Mouse (Mus musculus) left cerebral cortex, adult 18-20 months (tissue): ENCODE results near the gene Dok7. TPM values are rescaled to one million over a fixed set of nuclear protein-coding genes. Genes with fewer than 3 reads are reported as not detected.

Source experiments
- DNase-seq, 2 experiments: peaks; one replicate each; pipeline ENCODE4 v3.0.0; 2021 to 2022; ENCODE audit warnings: low spot score in 2 of 2, mixed read lengths in 1 of 2
- total RNA-seq, 2 experiments: library from RNA; stranded (reverse); gene quantifications; 2 replicates each; pipeline ENCODE4 v1.2.3; 2021

Dok7 gene
- total RNA-seq, 2 experiments from 2014 or later, result 24.7 to 26.6 TPM

DNA sequence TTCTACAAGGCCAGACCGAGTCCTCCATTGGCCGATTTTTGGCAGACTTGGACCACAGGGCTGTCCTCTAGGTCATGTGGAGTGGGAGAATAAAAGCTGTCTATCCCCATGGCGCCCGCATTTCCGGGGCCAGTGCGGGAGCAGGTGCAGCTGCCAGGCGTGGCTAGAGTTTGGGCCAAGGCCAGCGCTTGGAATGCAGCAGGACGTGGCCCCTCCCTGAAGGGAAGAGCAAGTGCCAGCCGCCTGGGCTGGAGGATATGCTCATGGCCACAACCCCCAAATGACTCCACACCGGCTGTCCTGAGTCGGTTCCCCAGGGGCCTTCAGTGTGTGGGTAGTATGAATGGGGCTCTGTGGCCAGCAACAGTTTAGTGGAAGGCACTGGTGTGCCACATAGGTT, 1.5 kb upstream of the Dok7 start:
- DNase-seq, result no peak

DNA sequence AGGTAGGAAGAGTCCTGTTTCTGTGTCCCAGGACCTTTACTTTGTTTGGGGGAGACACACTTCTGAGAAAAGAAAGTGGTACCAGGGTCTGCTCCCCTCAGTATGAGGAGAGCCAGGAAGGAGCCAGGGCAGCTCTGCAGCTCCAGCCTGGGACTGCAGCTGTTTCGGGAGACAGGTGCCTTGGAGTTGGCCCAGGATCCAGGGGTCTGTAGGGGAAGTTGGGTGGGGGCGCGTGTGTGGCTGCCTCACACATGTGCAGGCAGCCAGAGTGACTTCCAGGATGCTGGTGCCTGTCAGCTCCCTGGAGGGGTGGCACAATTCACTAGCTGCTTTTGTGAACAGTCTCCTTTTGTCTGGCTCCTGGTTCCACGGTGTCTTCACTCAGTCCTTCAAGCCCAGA, 1.0 kb downstream of the Dok7 start:
- no peak for DNase-seq

DNA sequence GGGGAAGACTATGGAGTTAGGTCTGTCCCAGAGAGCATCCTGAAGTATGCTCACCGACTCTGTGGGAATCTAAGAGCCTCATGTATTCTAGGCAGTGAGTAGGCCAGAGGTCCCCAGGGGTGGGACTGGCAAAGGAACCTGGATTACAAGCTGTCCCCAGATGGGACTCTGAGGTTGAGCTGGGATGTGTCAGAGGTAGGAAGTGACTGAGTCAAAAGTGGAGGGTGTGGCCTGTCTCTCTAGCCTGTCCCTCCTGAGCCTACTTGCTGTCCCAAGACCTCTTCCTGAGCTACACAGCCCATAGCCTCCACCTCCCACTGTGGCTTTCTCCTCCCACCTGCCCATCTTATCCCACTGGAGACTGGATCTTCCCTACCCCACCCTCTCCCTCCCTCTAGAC, 1.6 kb downstream of the Dok7 start:
- DNase-seq, result no peak

DNA sequence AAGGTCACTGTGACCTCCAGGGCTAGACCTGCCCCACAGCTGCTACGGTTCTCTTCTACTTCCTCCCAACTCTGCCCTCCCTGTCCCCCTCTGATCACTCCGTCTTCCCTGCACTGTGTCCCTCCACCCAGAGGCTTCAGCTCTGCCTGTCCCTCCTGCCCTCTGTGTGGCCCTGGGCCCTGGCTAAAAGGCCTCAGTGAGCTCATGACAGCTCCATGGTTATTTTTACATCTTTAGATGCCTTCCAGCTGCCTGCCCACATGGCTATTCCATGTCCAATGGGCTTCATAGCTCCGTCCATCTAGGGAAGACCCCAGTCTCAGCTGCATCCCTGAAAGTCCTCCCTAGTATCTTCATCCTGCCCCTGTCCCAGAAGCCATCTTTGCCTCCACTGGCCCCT, 3.5 kb downstream of the Dok7 start:
- no peak for DNase-seq

DNA sequence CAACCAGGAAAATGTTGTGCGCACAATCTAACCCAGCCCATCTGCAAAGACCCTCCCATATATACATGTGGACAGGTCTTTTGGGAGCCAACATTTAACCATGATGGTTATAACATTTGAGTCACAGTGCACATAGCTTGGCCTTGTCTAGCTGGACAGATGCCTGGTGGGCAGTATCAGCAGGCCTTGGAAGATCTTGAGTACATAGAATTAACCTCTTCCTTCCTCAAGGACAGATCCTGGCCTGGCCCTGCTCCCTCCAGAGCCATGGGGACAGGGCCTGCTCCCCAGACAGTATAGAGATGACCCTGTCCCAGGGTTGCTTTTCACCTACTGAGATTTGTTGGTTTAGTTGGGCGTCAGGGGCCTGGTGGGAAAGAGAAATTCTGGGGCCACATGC, 13.3 kb downstream of the Dok7 start:
- DNase-seq, result no peak

DNA sequence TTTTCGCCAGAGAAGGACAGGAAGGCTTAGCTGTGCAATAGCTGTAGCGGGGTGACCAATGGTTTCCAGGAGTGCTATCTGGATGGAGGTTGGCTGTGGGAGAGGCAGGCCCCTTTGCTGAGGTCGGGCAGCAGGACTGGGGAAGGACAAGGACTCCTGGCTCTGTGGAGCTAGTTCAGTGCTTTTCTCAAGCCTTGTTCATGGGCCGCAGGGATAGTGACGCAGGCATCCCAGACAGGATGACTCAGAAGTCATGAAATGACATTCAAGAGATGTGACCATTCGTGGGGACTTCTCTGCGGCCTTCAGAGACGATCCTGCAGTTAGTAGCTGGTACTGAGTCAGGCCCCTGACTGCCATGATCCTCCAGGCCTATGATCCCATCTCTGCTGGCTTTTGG, 13.7 kb downstream of the Dok7 start:
- no peak for DNase-seq

DNA sequence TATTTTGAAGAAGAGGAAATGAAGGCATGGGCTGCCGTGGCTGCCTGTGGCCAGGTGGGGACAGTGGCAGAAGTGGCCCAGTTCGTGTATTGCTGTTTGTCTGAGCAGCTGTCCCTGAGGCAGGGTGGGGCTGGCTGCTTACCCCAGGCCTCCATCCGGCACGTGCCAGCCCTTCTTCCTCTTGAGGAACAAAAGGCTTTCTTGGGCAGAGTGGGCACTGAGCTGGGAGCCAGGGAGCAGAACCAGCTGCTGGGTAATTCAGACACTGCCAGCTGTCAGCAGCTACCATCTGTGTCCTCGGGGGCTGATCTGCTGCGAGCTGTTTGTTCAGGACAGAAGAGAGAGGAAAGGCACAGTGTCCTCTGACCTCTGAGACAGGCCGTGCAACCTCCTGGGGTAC, 14.4 kb downstream of the Dok7 start:
- DNase-seq, result peak; percentile 11 to 26

DNA sequence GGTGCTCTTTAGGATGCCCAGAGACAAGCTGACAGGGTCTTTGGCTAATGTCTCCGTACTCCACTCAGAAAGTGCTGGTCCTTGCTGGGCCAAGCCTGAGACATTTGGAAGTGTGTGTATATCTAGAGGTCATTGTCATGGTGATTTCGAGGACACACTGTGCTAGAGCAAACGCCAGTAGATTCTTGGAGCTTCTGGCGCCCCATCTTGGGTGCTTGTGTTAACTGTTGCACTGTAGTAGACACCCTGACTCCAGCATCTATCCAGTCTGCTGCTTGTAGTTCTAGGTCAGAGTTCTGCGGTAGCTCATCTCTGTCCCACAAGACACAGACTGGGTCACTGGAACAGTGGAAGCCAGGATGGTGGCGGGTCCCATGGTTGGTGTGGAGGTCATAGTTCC, 15.3 kb downstream of the Dok7 start:
- no peak for DNase-seq

DNA sequence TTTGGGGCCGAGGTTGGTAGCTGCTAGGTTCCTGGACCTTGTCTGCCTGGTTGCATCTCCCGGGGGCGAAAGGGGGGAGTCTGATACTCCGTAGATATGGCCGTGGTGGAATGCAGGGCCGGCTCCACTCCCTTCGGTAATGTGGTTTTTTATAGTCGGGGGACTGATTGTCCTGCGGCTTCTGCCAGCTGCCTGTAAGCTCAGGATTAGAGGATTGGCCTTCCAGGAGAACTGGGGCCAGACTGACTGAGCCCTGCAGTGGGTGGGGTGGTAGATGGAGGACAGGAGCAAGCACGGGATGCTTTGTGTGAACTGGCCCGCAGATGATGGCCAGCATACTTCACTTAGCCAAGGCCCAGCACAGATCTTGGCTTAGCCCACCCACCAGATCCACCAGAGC, 16.7 kb downstream of the Dok7 start:
- no peak for DNase-seq

DNA sequence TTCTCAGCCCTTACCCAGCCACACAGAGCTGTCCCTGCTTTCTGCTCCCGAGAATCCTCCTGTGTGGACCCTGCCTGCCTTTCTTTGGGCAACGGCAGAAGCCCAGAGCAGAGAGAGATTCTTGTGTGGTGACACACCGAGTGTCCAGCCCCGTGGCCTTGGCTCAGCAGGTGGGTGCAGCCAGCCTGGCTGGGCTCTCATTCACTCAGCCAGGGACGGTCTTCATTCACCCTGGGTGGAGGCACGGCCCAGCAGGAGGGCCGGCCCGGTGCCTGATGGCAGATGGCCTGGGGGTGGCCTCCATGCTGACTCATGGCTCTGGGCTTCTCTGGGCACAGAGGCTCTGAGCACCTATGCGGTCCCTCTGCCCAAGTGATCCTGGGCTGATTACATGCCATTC, 17.4 kb downstream of the Dok7 start:
- DNase-seq, result peak; percentile 14 to 29

DNA sequence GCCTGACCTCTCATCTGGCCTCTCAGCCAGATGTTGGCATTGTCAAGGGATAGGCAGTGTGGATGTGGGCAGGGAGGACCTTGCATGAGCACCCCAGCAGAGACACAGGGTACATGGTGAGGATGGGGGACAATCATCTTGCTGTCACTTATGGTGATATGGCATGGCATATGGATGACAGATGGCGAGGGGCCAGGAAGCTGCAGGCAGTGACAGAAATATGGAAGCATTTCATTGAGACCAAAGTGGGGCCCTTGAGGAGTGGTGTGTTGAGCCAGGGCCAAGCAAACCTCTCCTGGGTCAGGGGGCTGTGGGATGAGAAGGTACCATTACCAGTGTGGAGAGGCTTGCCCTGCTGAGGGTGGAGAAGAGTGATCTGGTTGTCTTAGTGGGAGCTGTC, 19.8 kb downstream of the Dok7 start:
- no peak for DNase-seq

DNA sequence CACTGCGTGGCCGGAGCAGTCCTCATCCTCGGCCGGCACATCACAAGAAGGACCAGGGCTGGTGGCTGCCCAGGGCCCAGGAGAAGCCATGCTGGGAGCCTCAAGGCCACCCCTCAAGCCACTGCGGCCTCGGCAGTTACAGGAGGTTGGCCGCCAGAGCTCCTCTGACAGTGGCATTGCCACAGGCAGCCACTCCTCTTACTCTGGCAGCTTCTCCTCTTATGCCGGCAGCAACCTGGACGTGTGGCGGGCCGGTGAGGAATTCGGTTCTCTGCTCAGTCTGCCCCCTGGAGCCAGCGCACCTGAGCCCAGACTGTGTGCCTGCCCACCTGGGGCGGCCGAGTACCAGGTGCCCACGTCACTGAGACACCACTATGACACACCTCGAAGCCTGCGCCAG, 22.5 kb downstream of the Dok7 start:
- DNase-seq, result no peak

DNA sequence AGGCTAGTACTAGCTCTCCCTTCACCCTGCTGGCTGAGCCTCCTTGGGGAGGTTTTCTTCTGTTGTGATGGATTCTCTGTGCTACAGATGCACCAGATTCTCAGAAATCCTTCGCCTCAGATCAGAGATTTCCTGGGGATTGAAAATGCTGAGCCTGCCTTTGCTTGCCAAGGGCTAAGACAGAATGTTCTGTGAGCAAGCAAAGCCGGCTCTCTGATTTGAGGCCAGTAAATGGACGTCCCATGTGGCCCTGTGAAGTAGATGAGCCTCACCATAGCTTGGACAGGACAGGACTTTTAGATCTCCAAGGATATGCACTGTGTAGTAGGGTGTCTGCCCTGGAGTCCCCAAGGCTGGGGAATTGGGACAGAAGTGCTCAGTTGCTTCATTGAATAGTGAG, 28.3 kb downstream of the Dok7 start:
- DNase-seq, result no peak

DNA sequence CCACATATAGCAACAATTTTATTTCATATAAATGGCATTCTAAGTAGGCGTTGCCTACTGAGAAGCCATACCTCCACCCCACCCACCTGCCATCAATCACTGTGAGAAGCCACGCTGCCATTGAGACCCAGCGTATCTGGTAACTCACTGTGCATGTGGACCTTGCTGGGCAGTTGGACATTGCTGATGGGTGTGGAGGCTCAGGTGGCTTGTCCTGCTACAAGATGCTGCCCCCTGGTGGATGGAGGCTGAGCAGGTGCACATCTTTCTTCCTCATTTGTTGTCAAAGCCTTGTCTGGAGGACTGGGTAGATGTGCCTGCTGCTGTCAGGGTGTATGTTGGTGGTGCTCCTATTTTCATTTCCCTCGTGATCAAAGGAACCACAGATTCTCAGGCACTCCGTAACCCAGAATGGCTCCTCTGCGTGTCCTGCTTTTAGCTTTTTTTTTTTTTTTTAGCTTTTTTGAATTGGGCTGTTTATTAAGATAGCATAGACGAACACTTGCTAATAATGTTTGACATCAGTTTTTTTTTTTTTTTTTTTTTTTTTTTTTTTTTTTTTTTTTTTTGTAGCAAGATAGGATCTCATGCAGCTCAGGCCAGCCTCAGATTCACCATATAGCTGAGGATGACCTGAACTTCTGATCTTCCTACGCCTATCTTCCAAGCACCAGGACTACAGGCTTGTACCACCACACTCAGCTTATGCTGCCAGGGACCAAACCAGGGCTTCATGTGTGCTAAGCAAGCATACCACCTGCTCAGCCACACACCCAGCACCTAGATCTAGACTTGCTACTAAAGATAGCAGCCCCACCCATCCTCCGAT, 32.4 kb downstream of the Dok7 start:
- DNase-seq, result peak; percentile 63 to 78

DNA sequence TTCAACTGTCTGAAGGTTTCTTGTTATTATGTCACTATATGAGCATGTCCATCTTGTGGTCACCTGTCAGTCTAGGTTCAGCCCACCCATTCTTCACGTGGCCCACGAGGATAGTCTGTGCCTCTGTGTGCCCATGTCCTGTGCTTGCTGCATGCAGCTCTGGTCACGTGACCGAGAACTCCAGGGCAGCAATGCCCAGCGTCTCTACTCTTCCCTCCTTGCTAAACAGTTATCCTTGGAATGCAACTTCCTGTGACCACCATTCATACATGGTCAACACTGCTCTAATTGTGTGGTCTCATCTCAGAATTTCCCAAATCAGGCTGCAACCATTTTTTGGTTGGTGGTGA, 33.0 kb downstream of the Dok7 start:
- DNase-seq, result no peak

DNA sequence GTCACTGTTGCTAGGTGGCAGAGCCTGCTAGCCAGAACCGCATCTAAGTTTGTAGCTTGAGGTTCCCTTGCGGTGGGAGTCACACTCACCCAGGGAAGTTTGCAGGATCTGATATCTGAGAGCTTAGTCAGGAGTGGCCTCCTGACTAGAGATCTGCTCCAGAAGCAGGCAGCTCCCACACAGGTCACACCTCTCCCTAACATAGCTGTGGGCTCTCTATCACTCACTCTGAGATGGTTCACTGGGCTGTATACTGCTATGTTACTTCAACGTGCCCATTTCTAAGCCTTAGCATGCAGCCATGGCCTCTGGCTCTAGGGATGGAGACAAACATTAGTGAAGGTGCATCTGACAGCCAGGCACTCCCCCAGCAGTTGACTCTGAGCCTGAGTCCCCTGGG, 35.1 kb downstream of the Dok7 start:
- no peak for DNase-seq

DNA sequence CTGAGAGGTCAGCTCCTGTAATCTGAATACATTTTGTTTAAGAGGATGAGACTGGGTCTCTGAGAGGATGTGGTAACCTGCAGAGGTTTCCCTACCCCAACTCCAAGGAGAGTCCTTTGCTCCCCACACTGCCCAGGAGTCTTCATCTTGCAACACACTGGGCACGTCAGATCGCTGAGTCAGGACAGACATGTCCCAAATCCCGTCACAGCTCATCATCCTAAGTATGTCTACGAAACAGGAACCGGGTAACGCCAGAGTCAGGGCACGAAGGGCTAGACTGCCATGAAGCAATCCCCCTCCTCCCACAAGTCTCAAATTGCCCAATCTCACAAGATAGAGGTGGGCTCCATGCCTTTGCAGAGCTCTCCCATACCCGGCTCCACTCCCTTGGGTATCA, 46.5 kb downstream of the Dok7 start:
- DNase-seq, result no peak

DNA sequence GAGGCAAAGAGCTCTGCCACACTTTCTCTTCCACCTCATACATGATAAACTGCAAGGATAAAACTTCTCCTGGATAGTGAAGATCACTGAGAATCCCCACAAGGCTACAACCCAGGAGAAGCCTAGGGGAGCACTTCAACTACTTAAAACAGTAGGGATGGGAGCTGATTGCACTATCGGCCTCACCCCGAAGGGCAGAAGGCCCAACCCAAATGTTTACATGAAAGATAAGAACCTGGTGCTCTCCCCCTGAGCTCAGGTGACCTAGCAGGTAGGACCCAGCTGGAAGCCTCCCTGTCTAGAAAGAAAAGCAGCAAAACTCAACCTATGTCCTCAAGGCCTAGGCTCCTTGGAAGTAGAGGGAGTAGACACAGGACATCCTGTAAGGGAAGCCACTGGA, 47.0 kb downstream of the Dok7 start:
- no peak for DNase-seq

DNA sequence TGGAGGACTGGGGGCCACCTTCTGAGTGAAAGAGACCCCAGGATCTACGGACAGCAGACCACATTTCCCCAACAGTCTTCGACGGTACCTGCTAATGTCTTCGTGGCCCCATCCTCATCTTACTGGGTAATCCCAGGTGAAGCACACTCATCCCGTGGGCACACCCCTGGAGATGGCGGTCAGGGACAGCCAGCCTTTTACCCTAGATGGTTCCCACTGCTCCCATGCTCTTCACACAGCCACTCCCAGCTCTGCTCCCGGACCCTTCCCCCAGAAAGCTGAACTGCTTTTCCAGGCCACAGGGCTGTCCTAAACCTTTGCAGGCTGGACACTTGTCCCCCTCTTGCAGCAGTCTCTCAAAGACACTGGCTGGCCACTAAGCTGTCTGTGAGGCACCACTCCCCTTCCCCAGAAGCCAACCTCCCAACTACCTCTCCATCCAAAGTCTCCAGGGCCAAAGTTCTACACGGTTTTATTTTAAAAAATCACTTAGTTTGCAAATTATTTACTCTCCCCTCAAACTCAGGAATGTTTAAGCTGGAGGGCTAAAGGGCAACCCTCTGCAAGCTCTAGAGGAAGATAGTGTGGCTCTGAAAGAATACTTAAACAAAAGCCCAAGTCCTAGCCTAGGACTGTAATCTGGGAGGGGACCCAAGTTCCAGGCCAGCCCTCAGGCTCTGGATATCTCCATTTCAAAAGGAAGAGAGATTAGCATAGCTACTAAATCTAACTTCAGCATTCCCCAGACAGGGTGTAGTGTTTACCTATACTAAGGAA, 47.8 kb downstream of the Dok7 start:
- DNase-seq, result no peak

DNA sequence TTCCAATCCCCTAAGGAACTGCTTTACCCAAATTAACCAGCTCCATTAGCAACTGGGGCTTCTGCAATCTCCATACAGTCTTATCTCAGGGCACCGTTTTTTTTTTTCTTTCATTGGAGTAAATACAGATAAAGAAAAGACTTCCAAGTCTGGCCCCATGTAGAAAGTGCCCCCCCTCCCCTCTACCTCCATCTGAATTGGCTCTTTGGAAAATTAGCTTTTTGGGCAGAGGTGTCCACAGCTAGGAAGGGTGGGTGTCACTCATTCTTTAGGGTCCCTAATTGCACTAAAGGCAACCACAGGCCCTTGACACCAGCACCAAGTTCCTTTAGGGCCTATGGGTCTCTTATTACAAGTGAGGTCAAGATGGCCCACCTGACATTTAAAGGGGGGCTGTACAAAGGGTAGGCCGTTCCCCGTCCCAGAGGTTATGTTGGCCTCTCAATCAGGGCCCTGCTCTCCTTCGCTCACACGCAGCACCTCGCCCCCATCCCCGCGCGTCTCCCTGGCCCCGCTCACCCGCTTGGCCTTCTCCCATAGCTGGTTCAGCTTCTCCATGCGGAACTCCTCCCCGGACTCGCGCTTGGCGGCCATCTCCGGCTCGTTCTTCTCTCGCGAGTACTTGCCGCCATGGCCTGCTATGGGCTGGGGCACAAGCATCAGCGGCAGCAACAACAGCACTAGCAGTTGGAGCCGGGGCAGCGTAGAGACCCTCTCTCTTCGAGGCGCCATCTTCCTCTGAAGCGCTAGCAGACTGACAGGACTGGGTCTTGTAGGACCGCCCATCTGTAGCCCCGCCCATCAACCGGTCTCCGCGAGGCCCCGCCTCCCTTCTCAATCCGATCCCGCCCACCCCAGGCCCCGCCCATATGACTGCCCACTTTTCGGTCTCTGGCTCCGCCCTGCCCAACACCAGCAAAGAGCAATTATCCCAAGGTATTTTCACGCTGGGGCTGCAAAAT, 48.7 kb downstream of the Dok7 start, which contains the start of gene Lrpap1:
Lrpap1 (minus strand) TSS at position 807 of the 962 bp plus-strand sequence.
- peak; percentile 87 to 89 for DNase-seq

DNA sequence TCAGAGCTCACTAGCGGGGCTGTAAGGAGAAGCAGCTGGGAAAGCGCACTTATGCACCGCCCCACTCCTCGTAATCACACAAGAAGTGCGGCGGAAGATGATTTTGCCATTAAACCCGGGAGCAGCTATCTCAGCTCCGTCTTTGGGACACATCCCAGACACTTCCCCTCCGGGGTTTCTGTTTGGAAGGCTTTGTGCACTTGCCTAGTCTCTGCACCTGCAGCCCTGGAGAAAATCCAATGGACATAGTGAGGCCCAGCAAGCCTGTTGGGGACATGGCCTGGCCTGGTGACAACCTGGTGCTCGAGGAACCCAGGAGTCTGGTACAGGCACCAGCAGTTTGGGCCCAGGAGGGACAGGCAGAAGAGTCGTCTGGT, 49.3 kb downstream of the Dok7 start:
- no peak for DNase-seq

DNA sequence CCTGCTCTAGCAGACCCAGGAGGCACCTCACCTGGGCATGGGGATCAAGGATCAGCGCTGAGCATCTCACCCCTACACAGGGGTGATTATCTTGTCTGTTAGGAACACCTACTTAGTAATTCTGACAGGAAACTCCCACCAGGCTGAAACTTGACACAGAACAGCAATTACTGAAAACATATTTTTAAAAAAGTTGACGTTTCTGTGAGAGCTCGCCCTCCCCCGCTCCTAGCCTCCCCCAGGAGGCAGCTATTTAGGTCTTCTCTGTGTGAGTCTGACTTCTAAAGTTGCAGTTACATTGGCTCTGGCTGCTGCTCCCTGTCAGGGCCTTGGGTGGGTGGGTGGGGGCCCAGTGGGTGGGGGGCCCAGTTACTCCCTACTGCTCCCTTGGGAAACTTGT, 55.9 kb downstream of the Dok7 start:
- peak in 1 of 2 experiments; percentile 64 for DNase-seq
